Mouse (Mus musculus) CD4-positive, CD25-positive, alpha-beta regulatory T cell, adult 2 months (primary cell): Measurements from ENCODE around the gene Nhej1.

Source experiments
- DNase-seq: peaks from one replicate; pipeline ENCODE4 v3.0.0-alpha.2; 2012; ENCODE audit warnings: low read depth, low spot score

Nhej1 gene

GRCm38 (mm10) chr1:75124346-75125321 is at the start of gene Nhej1:
TSS of gene Nhej1 (minus strand) at chr1:75125200.
- DNase-seq = peak; percentile 98

- peak; percentile 98 for DNase-seq
Measured at GRCm38 (mm10) chr1:75168472-75169464, 43.8 kb upstream of the Nhej1 start, which contains the start of gene Zfand2b. TSS of gene Zfand2b (plus strand) at chr1:75168646.

DNA sequence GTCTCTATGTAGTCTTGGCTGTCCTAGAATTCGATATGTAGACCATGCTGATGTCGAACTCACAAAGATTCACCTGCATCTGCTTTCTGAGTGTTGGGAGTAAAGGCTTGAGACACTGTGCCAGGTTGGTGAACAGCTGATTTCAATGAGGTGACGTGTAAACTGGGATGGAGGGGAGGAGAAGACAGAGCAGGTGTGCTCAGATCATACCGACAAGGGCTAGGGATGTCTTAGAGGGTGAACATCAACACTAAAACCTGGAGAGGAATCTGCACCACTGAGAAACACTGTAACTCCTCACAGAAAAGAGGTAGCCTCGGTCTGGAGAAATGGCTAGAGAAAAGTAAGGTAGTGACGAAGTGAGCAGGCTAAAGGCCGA is 43.1 kb upstream of the Nhej1 start:
- DNase-seq = no peak

DNA sequence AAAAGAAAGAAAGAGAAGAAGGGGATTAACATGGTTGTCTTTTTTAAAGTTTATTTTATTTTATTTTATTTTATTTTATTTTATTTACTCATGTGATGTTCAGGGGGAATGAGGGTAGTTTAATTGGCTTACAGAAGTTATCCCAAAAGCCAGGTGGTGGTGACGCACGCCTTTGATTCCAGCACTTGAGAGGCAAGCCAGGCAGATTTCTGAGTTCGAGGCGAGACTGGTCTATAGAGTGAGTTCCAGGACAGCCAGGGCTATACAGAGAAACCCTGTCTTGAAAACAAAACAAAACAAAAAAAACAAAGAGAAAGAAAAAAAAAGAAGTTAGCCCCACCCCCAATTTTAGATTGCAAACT is 35.2 kb upstream of the Nhej1 start:
- no peak for DNase-seq

DNA sequence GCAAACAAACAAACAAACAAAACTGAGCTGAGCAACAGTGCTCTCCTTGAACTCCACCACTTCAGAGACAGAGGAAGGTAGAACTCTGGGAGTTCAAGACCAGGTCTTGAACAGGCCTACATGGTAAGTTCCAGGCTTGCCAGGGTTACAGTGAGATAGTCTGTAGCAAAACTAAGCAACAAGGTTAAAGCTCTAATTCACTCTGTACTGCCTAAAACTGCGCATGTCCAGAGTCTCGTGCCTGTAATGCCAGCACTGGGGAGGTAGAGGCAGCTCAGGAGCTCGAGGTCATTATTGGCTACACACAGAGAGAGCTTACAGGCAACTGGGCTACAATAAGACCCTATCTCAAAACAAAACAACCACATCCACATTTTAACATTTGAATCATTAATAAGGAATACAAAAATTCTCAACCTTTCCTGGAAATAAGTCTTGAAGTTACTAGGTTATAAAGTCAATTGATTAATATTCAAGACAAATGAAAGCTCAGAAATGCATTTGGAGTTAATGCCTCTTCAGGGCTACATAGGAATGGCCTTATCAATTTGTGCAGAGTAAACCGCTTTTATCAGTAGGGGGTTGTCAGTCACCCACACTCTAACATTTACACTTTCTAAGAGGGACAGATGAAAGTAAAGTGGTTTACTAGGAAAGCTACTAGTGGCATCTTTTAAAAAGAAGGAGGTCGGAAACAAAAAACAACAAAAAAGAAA is 34.7 kb upstream of the Nhej1 start:
- DNase-seq = no peak

GRCm38 (mm10) chr1:75158990-75159389 is 34.0 kb upstream of the Nhej1 start:
- DNase-seq = no peak

GRCm38 (mm10) chr1:75155837-75156236 is 30.8 kb upstream of the Nhej1 start:
- no peak for DNase-seq

DNA sequence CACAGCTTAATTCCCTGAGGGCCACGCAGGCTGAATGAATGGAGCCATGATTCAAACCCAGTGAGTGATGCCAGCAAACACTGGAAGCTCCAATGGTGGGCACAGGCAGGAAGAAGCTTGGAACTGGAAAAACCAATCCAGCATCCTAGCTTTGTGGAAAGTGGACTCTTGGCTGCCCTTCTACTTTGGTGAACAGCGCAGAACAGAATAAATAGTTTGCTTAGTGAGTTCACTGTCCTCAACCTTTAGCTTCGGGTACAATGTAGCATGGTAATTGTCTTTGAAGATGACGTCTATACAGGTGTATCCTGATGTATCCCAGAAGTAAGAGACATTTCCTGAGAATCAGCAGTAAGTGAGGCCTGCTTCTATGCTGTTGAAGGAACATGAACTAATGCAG is 23.7 kb upstream of the Nhej1 start:
- DNase-seq = no peak

DNA sequence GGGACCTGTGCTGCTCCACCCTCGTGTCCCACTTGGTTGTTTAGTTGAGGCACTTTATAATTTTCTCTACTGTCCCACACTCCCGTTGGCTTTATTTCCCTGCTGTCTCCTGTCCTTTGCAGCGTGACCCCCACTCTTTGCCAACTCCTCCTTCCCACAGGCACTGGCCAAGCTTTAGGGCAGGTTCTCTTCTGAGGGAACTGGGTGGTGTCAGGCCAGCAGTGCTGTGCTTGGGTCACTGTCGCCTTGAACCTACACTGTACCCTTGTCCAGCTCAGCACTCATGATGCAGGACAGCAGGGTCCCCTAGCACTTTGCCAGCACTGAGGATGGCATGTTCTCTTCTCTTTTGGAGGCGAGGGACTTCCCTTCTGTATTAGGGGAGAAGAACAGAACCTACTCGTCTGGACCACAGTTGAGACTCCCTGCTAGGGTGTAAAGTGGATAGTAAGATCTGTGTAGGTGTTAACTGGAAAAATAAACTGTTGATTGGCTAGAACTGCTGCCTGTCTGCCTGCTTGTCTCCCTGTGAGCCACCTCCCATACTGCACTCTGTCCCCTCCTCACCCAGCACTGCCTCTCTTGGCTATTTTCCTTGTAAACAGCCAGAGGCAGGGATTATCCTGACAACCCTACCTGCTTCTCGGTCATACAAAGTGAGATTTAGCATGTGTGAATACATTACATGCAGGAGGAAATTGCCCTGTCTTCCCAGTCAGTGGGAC is 22.6 kb upstream of the Nhej1 start:
- no peak for DNase-seq

GRCm38 (mm10) chr1:75145589-75145988 is 20.6 kb upstream of the Nhej1 start:
- no peak for DNase-seq

- DNase-seq = peak; percentile 99
Measured at GRCm38 (mm10) chr1:75142301-75143261, 17.6 kb upstream of the Nhej1 start, which contains the start of the genes Cnppd1 and Retreg2. TSS of gene Cnppd1 (minus strand) at chr1:75142711. TSS of gene Retreg2 (plus strand) at chr1:75142778.

DNA sequence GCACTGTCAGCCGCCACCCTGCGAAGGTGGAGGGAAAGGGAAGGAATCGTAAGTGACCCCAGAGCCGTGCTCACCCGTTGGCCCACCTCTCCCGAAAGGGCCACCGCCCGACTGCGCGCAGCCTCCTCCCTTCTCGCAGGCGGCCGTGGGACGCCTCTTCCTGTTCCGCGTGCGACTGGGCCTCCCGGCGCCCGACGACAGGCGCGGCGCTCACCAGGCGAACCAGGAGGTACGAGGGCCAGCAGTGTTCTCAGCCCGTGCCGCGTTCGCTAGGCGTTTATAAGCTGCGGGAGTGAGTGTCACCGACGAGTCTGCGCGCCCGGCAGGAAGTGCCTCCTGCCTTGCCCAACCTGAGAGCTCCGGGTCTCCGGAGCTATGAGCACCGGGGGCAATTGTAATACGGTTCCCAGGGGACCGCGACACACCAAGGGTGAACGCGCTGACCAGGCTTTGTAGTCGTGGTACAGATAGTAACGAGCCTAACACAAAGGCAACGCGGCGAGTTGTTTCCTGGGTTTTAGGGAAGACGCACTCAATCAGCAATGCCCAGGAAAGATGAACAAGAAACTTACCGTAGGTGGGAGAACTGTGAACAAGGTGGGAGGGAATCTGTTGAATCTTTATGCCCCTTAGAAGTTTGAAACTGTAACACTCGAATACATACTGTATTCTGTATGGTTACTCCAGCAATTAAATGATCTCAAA is 16.6 kb upstream of the Nhej1 start:
- peak; percentile 85 for DNase-seq

DNA sequence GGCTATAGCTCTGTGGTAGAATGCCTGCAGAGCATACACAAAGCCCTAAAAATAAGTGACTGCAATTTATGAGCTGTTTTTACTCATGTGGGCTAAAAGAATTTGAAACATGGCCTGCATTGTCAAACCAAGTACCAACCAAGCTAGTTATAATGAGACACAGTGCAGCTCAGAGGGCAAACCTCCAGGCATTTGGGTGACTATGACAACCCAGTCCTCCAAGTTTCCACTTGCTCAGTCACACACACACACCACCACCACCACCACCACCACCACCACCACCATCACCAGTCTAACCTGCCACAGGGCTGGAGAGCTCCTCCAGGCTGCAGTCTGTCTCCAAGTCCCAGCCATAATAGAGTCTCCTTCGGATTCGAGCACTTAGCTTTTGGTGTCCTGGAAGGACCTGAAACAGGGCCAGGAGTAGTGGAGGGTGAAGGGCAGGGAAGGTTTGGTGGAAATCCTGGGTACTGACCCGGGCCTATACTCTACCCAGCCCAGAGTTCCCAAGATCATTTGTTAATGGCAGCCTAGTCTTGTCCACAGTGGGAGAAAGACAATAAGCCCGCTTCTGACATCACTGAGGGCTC is 15.7 kb upstream of the Nhej1 start:
- peak; percentile 27 for DNase-seq

GRCm38 (mm10) chr1:75138448-75138847 is 13.4 kb upstream of the Nhej1 start:
- DNase-seq = no peak

GRCm38 (mm10) chr1:75136730-75137129 is 11.7 kb upstream of the Nhej1 start:
- no peak for DNase-seq

DNA sequence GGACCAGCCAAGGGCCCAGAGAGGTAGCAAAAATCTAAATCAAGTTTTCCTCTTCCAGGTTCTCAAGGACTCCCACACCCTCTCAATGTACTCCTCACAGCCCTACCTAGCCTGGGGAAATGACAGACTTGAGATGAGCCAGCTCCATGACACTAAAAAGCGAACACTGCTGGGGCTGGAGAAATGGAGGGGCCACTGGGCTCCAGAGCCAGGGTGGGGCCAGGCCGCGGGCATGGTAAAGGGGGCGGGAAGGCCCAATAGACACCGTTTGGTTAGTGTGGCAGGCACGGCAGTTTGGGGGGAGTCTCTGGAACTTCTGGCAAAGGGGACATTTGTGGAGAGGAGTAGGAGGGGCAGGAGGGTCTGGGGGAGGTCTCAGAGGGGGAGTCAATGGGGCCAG is 11.3 kb upstream of the Nhej1 start:
- DNase-seq = no peak

DNA sequence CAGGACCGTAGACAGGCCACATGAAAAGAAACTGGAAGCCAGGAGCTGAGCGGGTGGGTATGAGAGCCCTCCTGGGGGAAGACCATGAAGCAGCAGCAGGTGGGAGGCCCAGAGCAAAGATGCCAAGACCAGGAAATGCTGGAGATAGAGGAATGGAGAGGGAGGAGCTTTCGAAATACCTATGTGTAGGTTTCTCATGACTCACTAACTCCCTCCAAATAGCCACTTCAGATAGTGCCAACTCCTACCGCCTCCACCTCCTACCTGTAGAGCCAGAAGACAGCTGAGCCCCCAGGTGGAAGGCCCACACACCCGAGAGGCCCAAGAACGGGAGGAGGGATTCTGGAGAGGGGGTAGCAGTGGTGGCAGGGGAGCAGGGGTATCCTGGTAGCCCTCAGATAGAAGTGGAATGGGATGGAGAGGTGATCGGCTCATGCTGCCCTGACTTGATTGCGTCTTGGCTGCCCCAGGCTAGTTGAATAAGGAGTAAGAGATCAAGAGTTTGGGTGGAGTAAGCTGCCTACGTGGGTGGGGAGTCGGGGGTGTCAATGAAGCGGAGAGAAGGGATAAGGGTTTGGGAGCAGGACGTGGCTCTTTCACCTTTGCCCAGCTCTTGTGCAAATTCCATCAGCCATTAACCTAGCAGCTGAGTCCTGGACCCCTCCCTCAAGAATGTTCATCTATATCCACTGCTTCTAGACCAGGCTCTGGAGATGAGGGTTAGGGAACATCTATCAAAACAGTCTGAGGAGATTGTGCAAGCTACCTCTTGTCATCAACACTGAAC is 8.6 kb upstream of the Nhej1 start, which contains the start of gene Slc23a3:
Gene Slc23a3, minus strand, starts transcription at position 470 of the 787 bp plus-strand sequence.
- DNase-seq = no peak

GRCm38 (mm10) chr1:75128641-75129040 is 3.6 kb upstream of the Nhej1 start:
- DNase-seq = no peak
